Mouse (Mus musculus) spleen, adult 2 months (tissue): ENCODE results near the gene Kdsr.

ENCODE experiments used
- CTCF ChIP-seq: fragments of 200-500 bp; IDR thresholded peaks from 2 replicates; pipeline ENCODE4 v1.5.1; 2011; ENCODE audit warnings: mild to moderate bottlenecking, inconsistent platforms; ENCODE audit not compliant: insufficient read depth, insufficient read length, insufficient replicate concordance; ENCODE audit errors: extremely low read depth
- POLR2A ChIP-seq: fragments of 200-500 bp; IDR thresholded peaks from 2 replicates; pipeline ENCODE4 v1.6.1; 2011; ENCODE audit warnings: low read depth, low read length, inconsistent platforms

DNA sequence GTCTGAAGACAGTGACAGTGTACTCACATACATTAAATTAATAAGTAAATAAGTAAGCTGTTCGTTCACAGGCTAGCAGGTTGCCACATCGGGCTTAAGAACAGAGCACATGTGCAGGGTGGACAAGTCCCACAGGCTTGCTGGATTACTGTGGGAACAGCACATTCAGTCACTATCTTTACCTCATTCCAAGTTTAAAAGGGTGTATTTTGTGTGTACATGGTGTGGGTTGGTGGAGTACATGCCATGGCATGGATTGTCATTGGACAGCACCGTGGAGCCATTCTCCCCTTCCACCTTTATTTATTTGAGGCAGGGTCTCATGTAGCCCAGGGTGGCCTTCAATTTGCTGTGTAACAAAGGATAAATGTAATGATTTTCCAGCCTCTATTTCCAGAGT is 43.4 kb downstream of the Kdsr start:
- TF ChIP-seq POLR2A (no peak), CTCF (no peak)
